Mouse (Mus musculus) midbrain, embryonic 11.5 days (tissue): ENCODE data around the gene Ggnbp2. TPM values are rescaled to one million over a fixed set of nuclear protein-coding genes. Genes with fewer than 3 reads are reported as not detected.

Source experiments
- ATAC-seq: fragments of 200-750 bp; cut with Nextera tagmentation; 2 replicates; pipeline ENCODE4 v1.8.0; 2017; ENCODE audit warnings: moderate TSS enrichment, moderate library complexity; ENCODE audit not compliant: low FRiP score
- DNase-seq: peaks from one replicate; pipeline ENCODE4 v3.0.0; 2015; ENCODE audit warnings: low spot score; ENCODE audit errors: missing footprints
- H3K27ac ChIP-seq: fragments of 300-500 bp; sonication (generic); 2 replicates; pipeline ENCODE4 v1.5.1; 2014; ENCODE audit warnings: low read depth, low read length
- H3K27me3 ChIP-seq: fragments of 300-500 bp; sonication (generic); 2 replicates; pipeline ENCODE4 v1.6.1; 2014; ENCODE audit warnings: mild to moderate bottlenecking, low read length, moderate library complexity, mixed read lengths; ENCODE audit not compliant: control insufficient read depth, insufficient read depth
- H3K36me3 ChIP-seq: fragments of 300-500 bp; sonication (generic); 2 replicates; pipeline ENCODE4 v1.6.1; 2014; ENCODE audit warnings: mild to moderate bottlenecking, low read length, moderate library complexity, mixed read lengths; ENCODE audit not compliant: control insufficient read depth, insufficient read depth
- H3K4me1 ChIP-seq: fragments of 300-500 bp; sonication (generic); 2 replicates; pipeline ENCODE4 v1.6.1; 2014; ENCODE audit warnings: low read length; ENCODE audit not compliant: control insufficient read depth, insufficient read depth
- H3K4me2 ChIP-seq: fragments of 300-500 bp; sonication (generic); 2 replicates; pipeline ENCODE4 v1.6.1; 2014; ENCODE audit warnings: mild to moderate bottlenecking, moderate library complexity
- H3K4me3 ChIP-seq: fragments of 300-500 bp; sonication (generic); 2 replicates; pipeline ENCODE4 v1.5.1; 2014; ENCODE audit warnings: low read depth, low read length
- H3K9ac ChIP-seq: fragments of 300-500 bp; sonication (generic); 2 replicates; pipeline ENCODE4 v1.6.1; 2014; ENCODE audit warnings: low read length
- H3K9me3 ChIP-seq: fragments of 300-500 bp; sonication (generic); 2 replicates; pipeline ENCODE4 v1.6.1; 2016; ENCODE audit warnings: low read length; ENCODE audit not compliant: control insufficient read depth
- WGBS: fragments of 180-500 bp; shearing (Covaris S2); extraction: QIAGEN DNeasy Blood & Tissue Kit; methylation state at CpG from one replicate; pipeline ENCODE4 v1.1.7; 2014; 5-methylcytosine and 5-hydroxymethylcytosine counted together
- polyA plus RNA-seq: library from polyadenylated mRNA; unstranded; fragments of >200 nt; fragmentation: Nextera tagmentation; extraction: Ambion mirVana; gene quantifications from 2 replicates; pipeline ENCODE4 v1.2.1, GENCODE M21; 2014

Gene Ggnbp2
- polyA plus RNA-seq, 1 experiment from 2014 or later: 71.0 TPM

DNA sequence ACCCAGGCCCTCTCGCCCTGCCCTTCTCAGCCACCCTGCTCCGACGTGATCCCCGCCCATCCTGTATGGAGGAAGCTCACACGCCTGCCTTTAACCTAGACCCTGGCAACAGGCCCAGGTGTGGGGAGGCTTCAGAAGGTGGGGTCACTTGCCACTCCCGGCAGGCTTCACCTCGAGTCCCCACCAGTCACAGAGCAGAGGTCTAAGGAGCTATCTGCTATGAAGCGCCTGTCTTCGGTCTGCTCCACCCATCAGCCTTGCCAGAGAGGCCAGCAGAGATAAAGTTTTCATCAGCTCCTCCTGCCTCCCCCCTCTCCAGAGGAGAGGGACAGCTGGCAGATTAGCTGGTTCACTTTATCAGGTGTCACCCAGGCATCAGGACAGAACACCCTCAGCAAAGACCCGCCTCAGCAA, 47.1 kb downstream of the Ggnbp2 start:
- Histone ChIP-seq H3K36me3 (no peaks in the 10 kb centered on the region), H3K27me3 (no peaks in the 10 kb centered on the region), H3K9me3 (no peaks in the 10 kb centered on the region), H3K4me1 (peaks cover 10% of the 10 kb centered on the region), H3K4me2 (no peak overlapping the region), H3K27ac (no peak overlapping the region), H3K4me3 (no peak overlapping the region), H3K9ac (no peak overlapping the region)
- DNase-seq (no peak), ATAC-seq (no peak)
- 60% methylated on average over 10 of the region's 10 CpGs for WGBS

GRCm38 (mm10) chr11:84822487-84822886, 48.1 kb downstream of the Ggnbp2 start:
- no peaks in the 10 kb centered on the region for H3K36me3 ChIP-seq
- no peak overlapping the region for H3K27ac ChIP-seq
- no peaks in the 10 kb centered on the region for H3K9me3 ChIP-seq
- H3K9ac ChIP-seq: no peak overlapping the region; the same call in 1 of the 2 replicates
- H3K4me2 ChIP-seq: no peak overlapping the region
- peaks cover 13% of the 10 kb centered on the region for H3K4me1 ChIP-seq
- no peak overlapping the region for H3K4me3 ChIP-seq
- DNase-seq (no peak), ATAC-seq (no peak)
- WGBS: 78% methylated on average over 5 of the region's 5 CpGs
- H3K27me3 ChIP-seq: no peaks in the 10 kb centered on the region

DNA sequence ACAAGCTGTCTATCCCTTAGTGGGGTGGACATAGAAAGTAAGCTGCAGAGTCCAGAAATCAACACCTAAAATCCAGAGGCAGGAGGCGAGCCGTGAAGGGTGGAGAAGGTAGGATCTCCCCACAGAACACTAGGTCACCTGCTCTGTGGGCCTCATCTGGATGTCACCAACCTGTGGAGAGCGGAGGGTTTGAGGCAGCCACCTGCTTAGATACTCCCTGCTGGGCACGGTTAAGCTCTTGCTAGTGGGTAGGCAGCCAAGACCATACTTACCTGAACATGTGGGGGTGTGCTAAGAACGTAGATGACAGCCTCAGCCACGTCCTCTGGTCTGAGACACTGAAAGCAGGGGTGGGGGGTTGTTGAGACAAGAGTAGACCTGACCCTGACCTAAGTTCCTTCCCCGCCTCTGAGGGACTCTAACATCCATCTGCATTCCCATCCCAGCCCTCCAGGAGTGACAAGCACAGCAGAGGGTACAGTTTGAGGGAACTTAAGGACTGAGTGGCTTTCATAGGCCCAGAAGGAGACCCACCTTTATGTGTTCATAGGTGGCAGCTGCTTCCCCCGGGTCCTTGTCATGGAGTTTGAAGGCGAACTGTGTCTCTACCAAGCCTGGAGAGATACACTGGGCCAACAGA, 49.4 kb downstream of the Ggnbp2 start:
- Histone ChIP-seq H3K4me2 (no peak overlapping the region), H3K9me3 (no peaks in the 10 kb centered on the region), H3K4me1 (peaks cover 13% of the 10 kb centered on the region), H3K4me3 (no peak overlapping the region), H3K9ac (no peak overlapping the region), H3K27me3 (no peaks in the 10 kb centered on the region), H3K36me3 (no peaks in the 10 kb centered on the region), H3K27ac (no peak overlapping the region)
- ATAC-seq (no peak), DNase-seq (no peak)
- 78% methylated on average over 9 of the region's 9 CpGs for WGBS

GRCm38 (mm10) chr11:84818961-84819692, 51.5 kb downstream of the Ggnbp2 start, which contains the start of gene Mrm1:
Gene Mrm1 (minus strand): TSS chr11:84819515.
- H3K4me2 ChIP-seq: peak within 1 kb of the TSS; percentile 99
- under 1% methylated on average over 54 of the region's 55 CpGs for WGBS
- ATAC-seq: peak; percentile 86
- H3K9ac ChIP-seq: peak within 1 kb of the TSS; percentile 73
- no peaks in the 10 kb centered on the region for H3K27me3 ChIP-seq
- H3K4me3 ChIP-seq: peak within 1 kb of the TSS; percentile 64
- H3K4me1 ChIP-seq: peaks cover 13% of the 10 kb centered on the region
- peak within 1 kb of the TSS; percentile 6; the same call in 1 of the 2 replicates for H3K27ac ChIP-seq
- H3K9me3 ChIP-seq: no peaks in the 10 kb centered on the region
- DNase-seq: peak; percentile 99
- no peaks in the 10 kb centered on the region for H3K36me3 ChIP-seq

DNA sequence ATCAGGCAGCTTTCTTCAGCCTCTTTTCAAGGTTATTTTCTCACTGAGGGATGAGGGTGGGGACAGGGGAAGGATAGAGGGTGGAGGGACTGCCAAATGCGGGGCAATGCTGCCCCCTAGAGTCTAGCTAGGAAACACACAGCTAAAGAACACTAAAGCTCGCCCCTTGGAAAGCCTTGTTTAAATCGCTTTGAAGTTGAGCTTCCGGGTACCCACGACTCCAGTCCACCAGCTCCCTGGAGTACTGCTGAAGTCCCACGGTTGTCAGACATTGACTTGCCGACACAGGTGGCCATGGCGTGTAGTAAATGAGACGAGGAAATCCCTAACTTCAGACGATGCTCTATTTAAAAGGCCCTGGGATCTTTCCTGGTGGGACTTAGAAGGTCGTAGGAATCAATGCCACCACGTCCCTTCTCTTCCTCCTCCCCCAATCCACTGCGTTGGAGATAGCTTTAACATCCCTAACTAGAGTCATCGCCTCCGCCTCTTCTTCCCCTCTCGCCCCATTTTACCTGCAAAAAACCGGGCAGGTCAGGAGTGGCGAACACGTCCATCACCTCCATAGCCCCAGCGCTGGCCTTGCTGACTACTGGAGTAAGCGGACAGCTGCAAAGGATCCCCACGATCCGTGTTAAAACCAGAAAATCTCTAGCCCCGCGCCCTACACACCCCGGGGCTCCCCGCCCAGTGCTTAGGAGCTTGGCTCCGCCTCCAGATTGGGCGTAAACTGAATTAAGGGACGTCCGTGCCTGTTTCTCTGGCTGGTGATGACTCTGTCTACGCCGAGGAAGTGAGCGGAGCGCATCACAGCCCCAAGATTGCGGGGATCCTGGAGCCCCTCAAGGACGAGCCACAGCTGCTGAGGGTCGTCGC, 52.3 kb downstream of the Ggnbp2 start:
- H3K9me3 ChIP-seq: no peaks in the 10 kb centered on the region
- no peaks in the 10 kb centered on the region for H3K27me3 ChIP-seq
- DNase-seq (peak; percentile 94), ATAC-seq (peak; percentile 43; the same call in 1 of the 2 replicates)
- WGBS: under 1% methylated on average over 39 of the region's 39 CpGs
- H3K4me1 ChIP-seq: peaks cover 13% of the 10 kb centered on the region
- peak overlapping the region; percentile 73 for H3K9ac ChIP-seq
- H3K4me3 ChIP-seq: peak overlapping the region; percentile 64
- H3K4me2 ChIP-seq: peak overlapping the region; percentile 99
- no peaks in the 10 kb centered on the region for H3K36me3 ChIP-seq
- H3K27ac ChIP-seq: 0 out of 2 replicates have a peak overlapping the region, but pooled peaks have one; percentile 6

DNA sequence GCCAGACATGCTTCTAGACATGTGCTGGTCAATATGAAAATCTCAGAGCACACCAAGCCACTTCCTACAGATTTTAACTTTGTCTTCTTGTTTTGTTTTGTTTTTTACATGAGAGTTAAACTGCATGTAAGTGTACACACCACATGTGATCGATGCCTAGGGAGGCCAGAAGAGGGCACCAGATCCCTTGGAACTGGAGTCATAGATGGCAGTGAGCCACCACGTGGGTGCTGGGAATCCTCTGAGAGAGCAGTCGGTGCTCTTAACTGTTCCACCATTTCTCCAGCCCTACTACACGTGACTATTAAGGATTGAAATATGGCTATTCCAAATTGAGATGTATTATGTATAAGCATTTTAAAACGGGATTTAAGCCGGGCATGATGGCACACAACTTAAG, 53.3 kb downstream of the Ggnbp2 start:
- 83% methylated on average over 6 of the region's 6 CpGs for WGBS
- peaks cover 13% of the 10 kb centered on the region for H3K4me1 ChIP-seq

DNA sequence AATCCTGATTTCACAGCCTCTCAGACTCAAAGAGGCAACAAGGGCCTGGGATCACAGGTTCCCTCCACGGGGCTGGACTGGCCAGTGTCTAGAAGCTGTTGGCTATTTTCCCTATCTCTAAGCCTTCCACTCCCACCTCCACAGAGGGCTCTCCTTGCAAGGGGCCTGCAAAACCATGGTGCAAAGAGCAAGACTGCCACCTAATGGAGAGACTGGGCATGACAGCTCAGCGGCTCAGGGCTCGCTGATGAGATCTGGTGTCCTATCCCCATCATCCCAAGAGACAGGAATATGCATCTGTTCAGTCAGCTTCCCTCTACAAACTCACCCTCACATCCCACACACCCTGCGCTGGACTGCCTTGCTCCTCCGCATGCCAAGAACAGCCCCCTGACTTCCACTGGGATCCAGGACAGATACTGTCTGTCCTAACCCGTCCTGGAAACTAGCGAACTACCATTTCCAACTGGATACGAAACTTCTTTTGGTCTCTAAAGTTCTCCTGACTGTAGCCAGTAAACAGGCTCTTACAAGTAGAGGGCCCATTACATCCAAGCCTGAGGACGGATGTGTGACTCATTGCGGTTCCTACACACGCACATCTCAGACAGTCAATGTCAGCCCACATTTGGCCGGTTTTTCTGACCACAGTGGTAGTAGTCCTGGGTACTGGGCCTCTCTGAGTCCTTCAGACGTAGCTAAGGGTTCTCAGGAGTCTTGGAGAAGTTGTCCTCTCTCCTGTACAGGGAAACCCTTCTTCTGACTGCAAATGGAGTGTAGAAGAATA, 56.7 kb downstream of the Ggnbp2 start:
- Histone ChIP-seq H3K9ac (no peak overlapping the region), H3K27me3 (no peaks in the 10 kb centered on the region), H3K27ac (no peak overlapping the region), H3K4me3 (no peak overlapping the region), H3K36me3 (no peaks in the 10 kb centered on the region), H3K9me3 (no peaks in the 10 kb centered on the region), H3K4me1 (peaks cover 9% of the 10 kb centered on the region), H3K4me2 (no peak overlapping the region)
- peak; percentile 45 for ATAC-seq
- peak; percentile 100 for DNase-seq
- whole genome bisulfite sequencing: 57% methylated on average over 13 of the region's 13 CpGs

More for the DNA sequence above, 53.3 kb downstream of the Ggnbp2 start:
- H3K9ac ChIP-seq: no peak overlapping the region
- DNase-seq (no peak), ATAC-seq (no peak)
- H3K4me2 ChIP-seq: no peak overlapping the region
- H3K27ac ChIP-seq: no peak overlapping the region
- no peaks in the 10 kb centered on the region for H3K27me3 ChIP-seq
- no peak overlapping the region for H3K4me3 ChIP-seq
- no peaks in the 10 kb centered on the region for H3K9me3 ChIP-seq
- H3K36me3 ChIP-seq: no peaks in the 10 kb centered on the region

DNA sequence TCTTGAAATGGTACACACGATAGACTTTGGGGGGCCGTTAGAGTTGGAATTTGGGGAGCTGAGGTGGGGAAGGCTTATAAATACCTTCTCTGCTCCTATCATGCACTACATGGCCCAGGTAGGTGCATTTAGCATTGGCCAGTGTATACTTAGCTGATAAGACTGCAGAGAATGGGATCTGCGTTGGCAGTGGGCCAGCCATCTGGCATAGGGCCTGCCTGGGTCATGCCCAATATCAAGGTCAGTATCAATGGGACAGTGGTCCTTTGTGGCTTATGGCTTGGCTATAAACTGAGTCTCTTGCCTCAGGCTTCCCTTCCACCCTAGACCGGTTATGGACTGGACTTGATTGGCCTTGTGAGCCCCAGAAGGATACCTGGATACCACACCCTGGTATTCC, 66.2 kb downstream of the Ggnbp2 start:
- Histone ChIP-seq H3K27me3 (no peaks in the 10 kb centered on the region), H3K27ac (no peak overlapping the region), H3K4me1 (no peaks in the 10 kb centered on the region), H3K9ac (no peak overlapping the region), H3K4me3 (no peak overlapping the region), H3K9me3 (no peaks in the 10 kb centered on the region), H3K4me2 (no peak overlapping the region), H3K36me3 (no peaks in the 10 kb centered on the region)
- 91% methylated on average over 4 of the region's 4 CpGs for WGBS
- DNase-seq: no peak
- ATAC-seq: no peak
